Mouse (Mus musculus) left cerebral cortex, postnatal 36 days (tissue): ENCODE results near the gene Gm8020. TPM values are rescaled to one million over a fixed set of nuclear protein-coding genes. Genes with fewer than 3 reads are reported as not detected.
"Not testable (repeated sequence)": the region's sequence is repeated elsewhere in the genome, so short reads cannot be mapped to it uniquely, and the experiment has no call there.

Experiments
- DNase-seq, 2 experiments: peaks; one replicate each; pipeline ENCODE4 v3.0.0; 2021 to 2022; ENCODE audit warnings: low spot score in 2 of 2, mixed read lengths in 1 of 2
- intact Hi-C: fragments of 180-260 bp; cut with DNase I; formaldehyde crosslinking; loops from one replicate; pipeline ENCODE4 v1.15.1; 2025
- total RNA-seq, 2 experiments: library from RNA; stranded (reverse); gene quantifications; 2 replicates each; pipeline ENCODE4 v1.2.3; 2021

Gene Gm8020
- not detected for total RNA-seq

GRCm38 (mm10) chr14:42502249-42502648, at the start of gene Gm8020:
TSS of gene Gm8020 (minus strand) at chr14:42502349.
- DNase-seq, intact Hi-C loops: not testable (repeated sequence)

GRCm38 (mm10) chr14:42543170-42543701, 41.1 kb upstream of the Gm8020 start:
- intact Hi-C loops, result not testable (repeated sequence)
- DNase-seq, result peak; percentile 66 to 68

DNA sequence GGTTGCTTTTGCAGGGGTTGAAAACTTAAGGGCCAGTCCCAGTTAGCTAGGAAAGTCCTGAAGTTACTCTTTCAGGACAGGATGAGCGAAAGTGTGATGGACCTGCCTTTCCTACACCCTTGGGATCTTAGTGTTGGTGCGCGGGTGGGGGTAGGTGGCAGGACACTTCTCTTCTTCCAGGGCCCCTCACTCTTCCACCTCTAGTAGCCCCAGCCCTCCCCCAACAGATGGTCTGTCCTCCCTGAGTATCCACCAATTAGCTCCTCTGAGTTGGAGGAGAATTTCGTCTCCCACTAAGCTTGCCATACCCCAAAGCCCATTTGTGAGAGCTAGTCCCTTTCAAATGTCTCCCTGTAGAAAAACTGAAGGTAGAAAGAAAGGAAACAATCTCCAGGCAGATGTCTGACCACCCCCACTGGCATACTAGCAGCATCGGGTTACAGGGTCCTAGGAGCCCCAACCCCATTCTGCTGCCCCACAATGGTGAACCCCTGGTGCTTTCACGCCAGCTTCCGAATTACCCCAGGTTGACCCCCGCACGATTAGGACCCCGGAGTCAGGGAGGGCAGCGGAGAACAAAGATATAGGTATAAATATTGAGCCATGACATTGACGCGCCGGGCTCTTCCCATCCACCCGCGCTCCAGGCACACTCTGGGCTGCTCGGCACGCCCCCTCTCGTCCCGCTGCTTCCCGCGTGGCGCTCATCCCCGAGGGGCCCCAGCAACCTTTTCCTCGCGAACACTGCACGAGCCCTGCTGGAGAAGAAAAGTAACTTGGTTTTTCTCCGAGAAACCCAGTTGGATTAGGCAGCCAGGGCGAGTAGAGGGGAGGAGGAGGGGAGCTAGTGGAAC, 40.4 kb upstream of the Gm8020 start:
- intact Hi-C loops, DNase-seq: not testable (repeated sequence)

DNA sequence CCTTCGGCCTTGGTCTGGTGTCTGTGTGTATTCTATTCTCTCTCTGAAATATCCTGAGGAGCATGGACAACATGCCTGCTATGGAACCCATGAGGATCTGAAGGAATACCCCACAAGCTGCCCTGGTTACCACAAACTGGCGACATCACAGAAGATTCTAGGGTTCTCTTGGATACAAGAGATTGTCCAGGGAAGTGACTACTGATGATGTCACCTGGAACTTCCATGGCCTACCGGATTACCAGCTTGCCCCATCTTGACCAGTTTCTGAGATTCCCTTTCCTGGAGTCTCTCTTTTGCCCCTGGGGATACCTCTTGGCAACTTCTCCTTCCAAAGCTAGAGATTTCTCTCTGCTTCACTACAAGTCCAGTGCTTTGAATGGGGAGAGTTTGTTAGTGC, 22.0 kb upstream of the Gm8020 start, which contains the start of gene Gm8024:
Gene Gm8024, minus strand, starts transcription at position 101 of the 400 bp plus-strand sequence.
- DNase-seq, intact Hi-C loops: not testable (repeated sequence)

DNA sequence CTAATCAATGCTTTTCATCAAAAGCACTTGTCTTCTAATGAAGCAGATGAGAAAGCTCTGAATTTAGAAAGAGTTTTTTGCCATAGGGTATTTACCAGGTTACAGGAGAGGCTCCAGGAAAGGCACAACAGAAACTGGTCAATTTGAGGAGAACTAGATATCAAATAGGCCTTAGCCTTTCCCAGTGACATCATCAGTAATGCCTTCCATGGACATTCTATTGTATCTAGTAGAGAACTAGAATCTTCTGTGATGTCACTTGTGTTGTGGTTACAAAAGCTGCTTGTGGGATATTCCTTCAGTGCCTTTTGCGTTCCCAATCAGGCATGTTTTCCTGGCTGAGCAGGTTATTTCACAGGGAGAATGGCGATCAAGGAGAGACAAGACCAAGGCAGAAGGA, 38.6 kb downstream of the Gm8020 start, which contains the start of gene Gm8011:
Gene Gm8011, plus strand, starts transcription at position 301 of the 400 bp plus-strand sequence.
- intact Hi-C loops, DNase-seq: not testable (repeated sequence)

Other genes with a start within 250 kb of the Gm8020 start
- not detected for gene Gm17026, start 242.3 kb downstream of the Gm8020 start, total RNA-seq
- not detected for gene Gm9611, start 205.0 kb downstream of the Gm8020 start, total RNA-seq
- gene Gm7995, start 192.1 kb downstream of the Gm8020 start, total RNA-seq, result not detected
- gene Gm8005, start 62.7 kb downstream of the Gm8020 start, total RNA-seq, result not detected
- not detected for gene Gm8011, start 38.5 kb downstream of the Gm8020 start, total RNA-seq
- gene Gm8024, start 21.9 kb upstream of the Gm8020 start, total RNA-seq, result not detected
- gene Gm17124, start 97.5 kb upstream of the Gm8020 start, total RNA-seq, result not detected
- gene Gm3633, start 139.6 kb upstream of the Gm8020 start, total RNA-seq, result not detected
- gene Gm10378, start 153.6 kb upstream of the Gm8020 start, total RNA-seq, result not detected